Mouse (Mus musculus): ENCODE results near the gene Tmem168. TPM values are rescaled to one million over a fixed set of nuclear protein-coding genes. Genes with fewer than 3 reads are reported as not detected.

The Tmem168 gene
- polyA plus RNA-seq, 1 experiment from 2014 or later, result 42.6 TPM

- 92% methylated on average over 2 of the region's 2 CpGs for WGBS
- Histone ChIP-seq H3K27me3 (no peaks in the 10 kb centered on the region), H3K36me3 (no peaks in the 10 kb centered on the region), H3K4me3 (no peak overlapping the region), H3K4me1 (peaks cover 12% of the 10 kb centered on the region), H3K4me2 (no peak overlapping the region), H3K9me3 (no peaks in the 10 kb centered on the region), H3K27ac (no peak overlapping the region), H3K9ac (no peak overlapping the region)
- no peak for ATAC-seq (ENCODE audit: insufficient number of reproducible peaks, low FRiP score, low TSS enrichment, low read depth)
Observed at GRCm38 (mm10) chr6:13610869-13611268, 3.0 kb upstream of the Tmem168 start.

- Histone ChIP-seq H3K9ac (no peak overlapping the region), H3K27me3 (no peaks in the 10 kb centered on the region), H3K36me3 (no peaks in the 10 kb centered on the region), H3K27ac (no peak overlapping the region), H3K4me1 (peaks cover 12% of the 10 kb centered on the region), H3K4me2 (no peak overlapping the region), H3K9me3 (no peaks in the 10 kb centered on the region), H3K4me3 (no peak overlapping the region)
- WGBS, result 75% methylated on average over 5 of the region's 5 CpGs
- no peak for ATAC-seq (ENCODE audit: insufficient number of reproducible peaks, low FRiP score, low TSS enrichment, low read depth)
Observed at GRCm38 (mm10) chr6:13609353-13610140, 1.6 kb upstream of the Tmem168 start.

GRCm38 (mm10) chr6:13606921-13607620, 829 bp downstream of the Tmem168 start:
- Histone ChIP-seq H3K9me3 (no peaks in the 10 kb centered on the region), H3K4me2 (peak overlapping the region; percentile 72), H3K27me3 (no peaks in the 10 kb centered on the region), H3K36me3 (no peaks in the 10 kb centered on the region; the same call in 1 of the 2 replicates), H3K4me3 (peak overlapping the region; percentile 83), H3K4me1 (peaks cover 12% of the 10 kb centered on the region), H3K9ac (peak overlapping the region; percentile 78), H3K27ac (peak overlapping the region; percentile 99)
- WGBS, result 19% methylated on average over 15 of the region's 15 CpGs
- no peak for ATAC-seq (ENCODE audit: insufficient number of reproducible peaks, low FRiP score, low TSS enrichment, low read depth)

DNA sequence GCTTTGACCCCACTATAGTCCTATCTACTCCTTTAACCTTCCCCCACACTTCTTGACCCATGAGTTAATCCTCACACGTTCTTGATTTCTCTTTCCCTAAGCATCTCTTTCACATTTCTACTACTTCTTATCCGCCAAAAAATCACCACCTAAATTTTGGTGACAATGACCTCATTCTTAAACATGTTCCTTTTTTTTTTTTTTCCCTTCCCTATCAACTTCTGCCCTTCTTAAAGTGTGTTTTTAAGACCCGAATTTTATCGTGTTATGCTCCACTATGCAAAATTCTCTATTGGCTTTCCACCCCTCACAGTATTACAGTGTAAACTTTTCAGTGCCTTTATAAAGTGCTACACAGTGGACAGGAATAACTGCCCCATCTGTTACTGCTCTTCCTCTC, 1.5 kb downstream of the Tmem168 start:
- Histone ChIP-seq H3K4me1 (peaks cover 16% of the 10 kb centered on the region), H3K27ac (0 out of 2 replicates have a peak overlapping the region, but pooled peaks have one; percentile 99), H3K27me3 (no peaks in the 10 kb centered on the region), H3K9me3 (no peaks in the 10 kb centered on the region), H3K9ac (no peak overlapping the region), H3K4me2 (peak overlapping the region; percentile 72), H3K36me3 (no peaks in the 10 kb centered on the region; the same call in 1 of the 2 replicates), H3K4me3 (peak overlapping the region; percentile 83; the same call in 1 of the 2 replicates)
- WGBS, result 70% methylated on average over 4 of the region's 4 CpGs
- no peak for ATAC-seq (ENCODE audit: insufficient number of reproducible peaks, low FRiP score, low TSS enrichment, low read depth)

DNA sequence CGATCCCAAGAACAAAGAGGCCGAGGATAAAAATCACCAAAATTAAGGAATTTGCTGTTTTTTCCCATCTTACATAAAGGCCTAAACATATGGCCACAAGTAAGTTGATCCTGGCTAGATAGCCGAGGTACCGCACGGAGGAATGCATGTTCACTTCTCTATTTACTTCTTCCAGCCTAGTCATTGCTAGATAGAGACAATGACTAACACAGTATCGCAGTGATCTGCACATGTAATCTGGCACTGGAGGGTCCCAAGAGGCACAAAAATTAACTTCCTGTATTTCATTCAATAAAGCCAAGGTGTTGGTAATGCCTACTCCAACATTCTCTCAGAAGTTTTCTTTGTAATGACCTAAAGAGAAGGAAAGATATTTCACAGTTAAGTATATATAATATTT, 4.8 kb downstream of the Tmem168 start:
- H3K4me2 ChIP-seq, result no peak overlapping the region
- no peak for ATAC-seq (ENCODE audit: insufficient number of reproducible peaks, low FRiP score, low TSS enrichment, low read depth)
- no peak overlapping the region for H3K4me3 ChIP-seq
- H3K27me3 ChIP-seq, result no peaks in the 10 kb centered on the region
- H3K4me1 ChIP-seq, result peaks cover 14% of the 10 kb centered on the region
- no peaks in the 10 kb centered on the region; the same call in 1 of the 2 replicates for H3K36me3 ChIP-seq
- H3K9ac ChIP-seq, result no peak overlapping the region
- WGBS, result 93% methylated on average over 6 of the region's 6 CpGs
- H3K27ac ChIP-seq, result no peak overlapping the region
- H3K9me3 ChIP-seq, result no peaks in the 10 kb centered on the region

- 53% methylated on average over 6 of the region's 6 CpGs for WGBS
- H3K4me3 ChIP-seq, result no peak overlapping the region
- H3K9me3 ChIP-seq, result no peaks in the 10 kb centered on the region
- H3K4me1 ChIP-seq, result peaks cover 9% of the 10 kb centered on the region
- no peak for ATAC-seq (ENCODE audit: insufficient number of reproducible peaks, low FRiP score, low TSS enrichment, low read depth)
- no peak overlapping the region for H3K4me2 ChIP-seq
- no peaks in the 10 kb centered on the region; the same call in 1 of the 2 replicates for H3K36me3 ChIP-seq
- no peak overlapping the region for H3K9ac ChIP-seq
- no peaks in the 10 kb centered on the region for H3K27me3 ChIP-seq
- H3K27ac ChIP-seq, result no peak overlapping the region
Observed at GRCm38 (mm10) chr6:13601587-13601986, 6.3 kb downstream of the Tmem168 start.

DNA sequence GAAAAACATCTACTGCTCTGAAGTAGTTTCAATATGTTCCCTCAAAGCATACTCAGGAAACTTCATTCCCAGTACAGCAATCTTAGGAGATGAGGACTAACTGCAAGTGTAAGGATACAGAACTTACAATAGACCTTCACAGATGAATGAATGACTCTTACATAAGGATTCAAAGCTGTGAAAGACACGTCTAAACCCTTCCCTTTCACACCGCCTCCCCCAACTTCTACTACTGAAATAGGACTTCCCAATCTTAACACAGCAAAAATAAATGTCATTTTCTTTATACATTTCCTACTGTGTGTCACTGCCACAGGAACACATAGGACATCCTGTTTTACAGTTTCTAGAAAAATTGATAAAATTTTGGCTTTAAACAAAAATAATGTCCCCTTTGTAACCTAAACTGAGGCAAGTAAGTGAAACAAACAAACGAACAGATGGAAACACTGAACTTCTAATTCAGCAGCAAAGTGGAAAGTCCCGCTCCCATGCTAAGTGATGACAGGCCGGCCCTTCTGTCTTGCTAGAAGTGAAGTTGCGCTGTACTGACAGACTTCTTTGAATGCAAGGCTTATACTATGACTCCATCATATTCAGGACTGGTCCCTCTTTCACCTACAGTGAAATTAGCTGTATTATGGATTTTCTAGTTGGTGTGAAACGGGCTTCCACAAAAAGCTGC, 9.5 kb downstream of the Tmem168 start:
- no peak overlapping the region for H3K4me2 ChIP-seq
- ATAC-seq (ENCODE audit: insufficient number of reproducible peaks, low FRiP score, low TSS enrichment, low read depth), result no peak
- no peaks in the 10 kb centered on the region for H3K27me3 ChIP-seq
- H3K36me3 ChIP-seq, result peaks cover 11% of the 10 kb centered on the region
- no peaks in the 10 kb centered on the region for H3K9me3 ChIP-seq
- no peak overlapping the region for H3K9ac ChIP-seq
- H3K4me3 ChIP-seq, result no peak overlapping the region
- 80% methylated on average over 7 of the region's 7 CpGs for WGBS
- H3K27ac ChIP-seq, result no peak overlapping the region
- peaks cover 4% of the 10 kb centered on the region for H3K4me1 ChIP-seq

DNA sequence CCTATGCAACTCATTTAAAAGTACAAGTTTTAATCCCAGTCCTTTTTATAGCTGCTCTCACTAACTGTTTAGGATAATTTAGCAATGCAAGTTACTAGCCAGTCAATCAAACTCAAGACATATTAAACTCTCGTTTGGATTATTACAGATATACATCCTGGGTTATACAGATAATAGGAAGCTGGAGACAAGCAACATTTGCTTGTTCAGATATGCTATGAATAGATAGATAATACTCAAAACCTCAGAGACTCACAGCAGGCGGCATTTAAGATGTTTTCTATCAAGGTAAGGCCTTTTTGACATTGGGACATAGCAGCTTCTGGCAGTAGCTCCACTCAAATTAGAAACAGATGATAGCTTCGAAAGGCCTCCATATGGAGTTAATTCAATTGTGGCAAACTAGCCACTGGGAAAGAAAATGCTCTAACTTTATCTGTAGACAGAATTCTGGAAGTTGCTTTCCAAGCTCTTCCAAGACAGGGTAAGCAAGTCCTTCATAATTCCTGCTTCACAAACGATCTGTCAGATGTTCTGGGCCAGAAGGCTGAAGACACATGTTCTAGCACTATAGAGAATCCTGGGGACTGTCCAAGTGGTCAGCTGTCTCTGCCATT, 15.1 kb downstream of the Tmem168 start:
- H3K4me2 ChIP-seq, result no peak overlapping the region
- no peaks in the 10 kb centered on the region for H3K27me3 ChIP-seq
- no peak overlapping the region for H3K27ac ChIP-seq
- H3K4me1 ChIP-seq, result no peaks in the 10 kb centered on the region
- WGBS, result 30% methylated on average over 4 of the region's 4 CpGs
- no peaks in the 10 kb centered on the region for H3K9me3 ChIP-seq
- ATAC-seq (ENCODE audit: insufficient number of reproducible peaks, low FRiP score, low TSS enrichment, low read depth), result no peak
- peaks cover 30% of the 10 kb centered on the region for H3K36me3 ChIP-seq
- no peak overlapping the region for H3K9ac ChIP-seq
- no peak overlapping the region for H3K4me3 ChIP-seq

DNA sequence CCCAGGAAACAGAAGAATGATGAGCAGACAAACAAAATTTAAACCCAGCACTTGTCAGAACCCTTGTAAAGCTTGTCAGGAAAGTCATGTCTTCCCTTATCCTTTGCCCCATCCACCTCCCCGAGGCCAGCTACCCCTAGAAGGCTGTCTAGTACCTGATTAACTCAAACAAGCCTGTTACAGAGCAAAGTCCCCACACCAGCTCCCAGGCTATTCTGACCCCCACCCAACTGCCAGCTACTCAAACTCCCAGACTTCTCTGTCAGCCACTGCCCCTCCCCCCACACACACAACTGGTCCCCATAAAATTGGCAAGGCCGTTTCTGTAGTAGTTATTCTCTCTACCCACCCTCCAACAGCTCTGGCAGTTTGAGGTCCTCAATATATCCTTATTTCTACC, 21.3 kb downstream of the Tmem168 start:
- no peak overlapping the region for H3K27ac ChIP-seq
- WGBS, result 24% methylated on average over 2 of the region's 2 CpGs
- no peak overlapping the region for H3K4me3 ChIP-seq
- no peak overlapping the region for H3K9ac ChIP-seq
- no peaks in the 10 kb centered on the region for H3K4me1 ChIP-seq
- H3K9me3 ChIP-seq, result no peaks in the 10 kb centered on the region
- H3K27me3 ChIP-seq, result no peaks in the 10 kb centered on the region
- peaks cover 22% of the 10 kb centered on the region for H3K36me3 ChIP-seq
- ATAC-seq (ENCODE audit: insufficient number of reproducible peaks, low FRiP score, low TSS enrichment, low read depth), result no peak
- H3K4me2 ChIP-seq, result no peak overlapping the region

DNA sequence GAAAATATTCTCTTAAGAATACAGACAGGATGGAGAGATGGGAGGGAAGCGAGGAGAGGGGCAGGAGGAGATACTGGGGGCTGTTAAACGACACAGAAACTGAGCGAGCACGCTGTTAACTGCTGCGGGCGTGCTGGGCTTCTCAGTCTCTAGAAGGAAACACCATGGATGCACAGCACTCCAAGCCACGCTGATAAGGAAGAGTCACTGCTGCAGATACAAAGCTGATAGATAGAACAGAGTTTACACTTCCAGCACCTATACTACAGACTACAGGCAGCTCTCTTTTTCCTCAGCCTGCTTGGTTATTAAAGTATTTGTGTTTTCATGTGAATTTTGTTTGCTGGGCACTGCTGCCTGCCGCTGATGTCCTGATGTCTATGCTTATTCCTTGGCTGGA, 21.7 kb downstream of the Tmem168 start:
- Histone ChIP-seq H3K4me3 (no peak overlapping the region), H3K27me3 (no peaks in the 10 kb centered on the region), H3K36me3 (peaks cover 18% of the 10 kb centered on the region), H3K4me1 (no peaks in the 10 kb centered on the region), H3K4me2 (no peak overlapping the region), H3K27ac (no peak overlapping the region), H3K9me3 (no peaks in the 10 kb centered on the region), H3K9ac (no peak overlapping the region)
- no peak for ATAC-seq (ENCODE audit: insufficient number of reproducible peaks, low FRiP score, low TSS enrichment, low read depth)
- WGBS, result 60% methylated on average over 8 of the region's 8 CpGs

DNA sequence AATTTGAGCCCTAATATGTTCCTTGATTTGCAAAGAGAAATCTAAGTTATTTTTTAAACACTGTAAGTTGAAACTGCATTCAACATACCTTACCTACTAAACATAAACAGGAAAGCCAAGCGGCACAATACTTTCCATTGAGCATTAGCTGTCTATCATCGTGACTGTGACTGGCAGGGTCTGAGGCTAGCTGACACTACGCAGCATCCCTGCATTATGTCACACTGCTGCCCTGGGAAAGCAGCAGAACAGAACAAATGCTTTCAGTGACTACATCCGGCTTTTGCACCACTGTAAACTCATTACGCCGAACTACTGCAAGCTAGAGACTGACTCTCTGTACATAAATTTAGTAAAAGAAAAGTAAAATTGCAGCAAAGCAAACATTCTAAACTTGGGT, 23.1 kb downstream of the Tmem168 start:
- H3K4me3 ChIP-seq, result no peak overlapping the region
- no peaks in the 10 kb centered on the region for H3K27me3 ChIP-seq
- WGBS, result 84% methylated on average over 6 of the region's 6 CpGs

More for the DNA sequence above, 23.1 kb downstream of the Tmem168 start:
- Histone ChIP-seq H3K36me3 (peaks cover 14% of the 10 kb centered on the region), H3K27ac (no peak overlapping the region), H3K9ac (no peak overlapping the region), H3K9me3 (no peaks in the 10 kb centered on the region), H3K4me1 (no peaks in the 10 kb centered on the region), H3K4me2 (no peak overlapping the region)
- ATAC-seq (ENCODE audit: insufficient number of reproducible peaks, low FRiP score, low TSS enrichment, low read depth), result no peak

All from limb, embryonic 15.5 days (tissue).